Mouse (Mus musculus) right cerebral cortex, postnatal 4 days (tissue): ENCODE data around the gene Ror2.
A peak's percentile ranks its signal among the peaks of the same experiment; 100 is the strongest.

Experiments
- DNase-seq: peaks from one replicate; pipeline ENCODE4 v3.0.0-alpha.2; 2022

Gene Ror2

GRCm38 (mm10) chr13:53188935-53189334 is 97.0 kb downstream of the Ror2 start:
- DNase-seq, result no peak

DNA sequence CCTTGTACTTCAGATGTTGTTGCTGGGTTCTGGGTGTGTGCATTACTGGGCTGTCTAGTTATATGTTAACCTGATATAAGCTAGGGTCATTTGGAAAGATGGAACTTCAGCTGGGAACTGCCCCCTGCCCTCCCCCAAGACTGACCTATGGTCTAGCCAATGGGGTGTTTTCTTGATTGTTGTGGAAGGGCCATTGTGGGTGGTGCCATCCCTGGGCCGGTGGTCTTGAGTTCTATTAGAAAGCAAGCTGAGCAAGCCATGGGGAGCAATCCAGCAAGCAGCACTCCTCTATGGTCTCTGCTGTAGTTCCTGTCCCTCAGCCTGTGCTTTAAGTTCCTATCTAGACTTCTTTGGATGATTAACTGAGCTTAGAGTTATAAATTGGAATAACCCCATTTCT is 101.1 kb downstream of the Ror2 start:
- no peak for DNase-seq

DNA sequence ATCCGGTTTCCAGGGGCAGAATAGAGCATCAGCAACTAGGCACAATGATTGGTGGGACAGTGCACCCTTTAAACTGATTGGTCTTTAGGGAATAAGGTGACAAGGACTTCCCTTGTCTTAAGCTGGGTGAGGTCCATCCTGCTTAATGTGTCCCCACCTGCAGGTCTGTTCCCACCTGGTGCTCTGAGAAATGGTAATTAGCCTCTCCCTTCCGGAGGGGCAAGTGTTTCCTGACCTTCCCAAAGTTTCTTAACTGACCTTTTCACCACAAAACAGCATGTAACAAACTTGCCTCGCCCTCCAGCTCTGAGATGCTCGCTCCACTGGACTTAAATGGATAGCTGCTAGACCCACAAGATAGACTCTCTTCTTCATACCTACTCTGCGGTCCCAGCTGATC is 101.8 kb downstream of the Ror2 start:
- DNase-seq, result no peak

DNA sequence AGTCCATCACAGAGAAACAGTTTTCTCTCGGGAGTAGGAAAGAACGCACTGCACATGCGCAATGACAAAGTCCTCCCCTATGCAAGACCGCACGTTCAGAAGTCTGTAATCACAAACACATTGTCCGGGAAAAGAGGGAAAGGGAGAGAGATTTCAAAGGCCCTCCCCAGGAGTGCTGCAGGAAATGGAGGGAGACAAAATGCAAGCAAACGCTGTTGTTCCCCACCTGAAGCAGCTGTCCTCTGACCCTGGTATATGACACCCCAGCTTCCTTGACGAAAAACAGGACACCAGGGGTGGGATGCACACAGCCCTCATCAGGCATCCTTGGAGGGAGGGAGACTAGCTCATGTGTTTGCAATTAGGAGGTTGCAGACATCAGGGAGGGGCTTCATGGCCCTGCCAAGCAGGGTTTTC is 102.8 kb downstream of the Ror2 start:
- DNase-seq, result no peak

DNA sequence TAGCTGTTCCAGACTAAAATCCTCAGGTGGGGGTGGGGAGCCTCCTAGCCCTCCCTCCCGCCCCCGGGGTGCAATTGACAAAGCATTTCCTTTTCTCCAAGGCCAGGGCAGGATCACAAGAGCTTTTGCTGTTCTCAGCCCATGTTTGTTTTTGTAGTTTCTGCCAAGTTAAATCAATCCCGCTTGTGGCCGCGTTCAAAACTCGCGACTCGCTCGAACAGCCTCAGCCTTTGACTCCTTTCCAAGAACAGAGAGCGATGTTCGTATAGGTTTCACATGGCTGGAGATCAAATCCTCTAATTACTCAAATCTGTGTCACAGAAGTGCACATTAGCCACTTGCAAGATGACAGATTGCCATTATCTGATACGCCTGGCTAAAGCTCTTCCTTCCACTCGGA is 107.3 kb downstream of the Ror2 start:
- DNase-seq, result no peak

- DNase-seq, result no peak
Observed at GRCm38 (mm10) chr13:53178171-53178570, 107.8 kb downstream of the Ror2 start.

- no peak for DNase-seq
Observed at GRCm38 (mm10) chr13:53177424-53177718, 108.6 kb downstream of the Ror2 start.

DNA sequence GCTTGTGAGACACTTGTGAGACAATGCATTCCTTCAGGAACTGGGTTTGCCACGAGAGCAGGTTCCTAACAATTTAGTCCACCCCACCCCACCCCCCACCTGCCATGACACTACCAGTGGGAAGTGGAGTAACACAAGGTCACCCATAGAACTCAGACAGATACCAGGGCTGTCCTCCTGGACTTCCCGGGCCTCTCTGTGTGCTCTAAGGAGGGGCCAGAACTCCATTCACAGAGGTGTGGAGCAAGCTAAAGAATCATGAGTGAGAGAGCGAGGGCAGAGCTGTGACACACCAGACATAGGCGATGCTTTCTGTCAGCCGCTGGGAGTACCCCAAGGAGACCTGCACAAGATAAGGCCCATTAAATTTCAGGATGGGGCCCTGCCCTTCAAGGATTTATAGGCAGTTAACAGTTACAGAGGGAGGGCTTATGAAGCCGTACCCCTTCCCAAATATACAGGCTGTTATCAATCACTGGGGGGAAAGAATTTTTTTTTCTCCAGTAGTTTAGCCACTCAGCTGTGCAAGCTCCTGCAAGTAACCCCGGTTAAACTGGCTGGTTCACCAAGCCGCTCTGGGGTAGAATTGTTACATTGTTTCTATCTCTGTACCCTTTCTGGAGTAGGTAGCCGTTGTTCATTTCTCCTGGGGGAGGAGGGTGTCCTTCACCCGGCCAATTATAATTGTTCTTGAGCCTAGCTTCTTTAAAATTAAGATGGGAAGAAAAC is 109.1 kb downstream of the Ror2 start:
- DNase-seq, result no peak

DNA sequence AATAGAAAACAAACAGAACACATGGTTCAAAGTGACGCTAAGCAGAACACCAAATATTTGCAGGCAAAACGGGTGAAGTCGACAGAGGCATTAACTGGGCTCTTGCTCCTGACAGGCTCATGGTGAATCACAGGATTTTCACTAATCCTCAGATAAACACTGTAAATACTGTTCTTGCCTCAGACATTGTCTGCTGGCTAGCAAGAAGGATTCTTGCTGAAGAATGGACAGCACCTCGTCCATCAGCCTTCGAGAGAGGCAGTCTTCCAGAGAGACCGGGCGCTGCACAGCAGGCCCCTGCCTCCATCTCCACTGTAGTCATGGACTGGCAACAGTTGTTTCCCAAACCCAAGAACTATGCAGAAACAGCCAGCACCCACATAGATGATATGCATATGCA is 110.9 kb downstream of the Ror2 start:
- no peak for DNase-seq

DNA sequence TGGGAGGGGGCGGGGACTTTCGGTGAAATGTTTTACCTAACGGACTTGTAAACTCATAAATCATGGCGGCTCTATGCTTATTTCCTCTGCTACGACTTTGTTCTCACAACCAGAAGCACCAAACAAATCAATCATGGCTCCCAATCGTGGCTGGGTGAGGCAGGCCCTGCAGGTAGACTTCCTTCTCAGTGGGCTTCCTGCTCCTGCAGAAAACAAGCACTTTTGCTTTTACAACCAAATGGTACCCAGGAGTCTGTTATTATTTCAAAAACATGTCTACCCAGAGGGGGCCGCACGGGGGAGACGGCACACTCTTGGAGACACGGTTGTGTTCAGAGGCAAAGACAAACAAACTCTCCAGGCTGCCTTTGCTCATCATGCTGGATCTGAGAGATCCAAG is 122.3 kb downstream of the Ror2 start:
- DNase-seq, result no peak

DNA sequence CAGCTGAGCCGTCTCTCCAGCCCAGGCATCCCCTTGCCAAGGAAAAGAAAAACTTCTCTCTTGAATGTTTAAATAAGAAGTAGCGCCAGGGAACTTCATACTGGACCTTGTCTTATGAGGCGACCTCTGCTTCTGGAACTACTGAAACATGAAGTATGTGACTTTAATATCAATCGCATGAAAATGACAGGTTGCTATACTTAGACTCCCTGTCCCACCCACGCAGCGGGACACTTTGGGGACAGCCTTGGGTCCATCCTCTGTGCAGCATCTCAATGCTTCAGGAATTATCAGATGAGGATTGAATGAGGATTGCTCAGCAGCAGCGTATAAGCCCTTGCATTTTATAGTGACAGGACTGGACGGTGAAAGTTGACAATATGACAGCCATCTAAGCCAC is 122.9 kb downstream of the Ror2 start:
- no peak for DNase-seq

GRCm38 (mm10) chr13:53159501-53159900 is 126.4 kb downstream of the Ror2 start:
- DNase-seq, result no peak

DNA sequence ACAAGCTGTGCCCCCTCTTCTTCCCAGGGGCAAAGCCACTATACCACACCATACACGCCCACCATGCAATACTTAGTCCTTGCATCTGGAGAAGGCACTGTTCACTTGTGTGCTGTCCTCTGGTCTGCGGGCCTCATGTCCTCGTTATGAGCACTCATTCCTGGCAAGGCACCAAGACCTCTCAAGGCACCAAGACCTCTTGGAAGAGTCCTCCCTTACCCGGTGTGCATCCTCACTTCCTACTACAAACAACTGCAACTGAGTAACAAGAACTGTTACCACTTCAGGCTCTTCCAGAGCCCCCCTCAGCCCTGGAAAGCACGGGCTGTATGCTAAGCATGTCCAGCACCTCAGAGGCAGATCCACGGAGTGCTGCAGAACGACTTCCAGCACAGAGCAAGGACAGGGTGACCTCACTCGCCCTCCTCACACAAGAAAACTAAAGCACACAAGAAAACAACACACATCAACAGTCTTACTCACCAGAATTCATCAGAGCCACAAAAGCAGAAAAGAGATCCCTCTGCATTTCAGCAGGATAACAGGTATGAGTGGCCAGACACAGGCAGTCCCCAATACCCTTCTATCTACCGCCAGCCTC is 127.4 kb downstream of the Ror2 start:
- DNase-seq, result no peak

DNA sequence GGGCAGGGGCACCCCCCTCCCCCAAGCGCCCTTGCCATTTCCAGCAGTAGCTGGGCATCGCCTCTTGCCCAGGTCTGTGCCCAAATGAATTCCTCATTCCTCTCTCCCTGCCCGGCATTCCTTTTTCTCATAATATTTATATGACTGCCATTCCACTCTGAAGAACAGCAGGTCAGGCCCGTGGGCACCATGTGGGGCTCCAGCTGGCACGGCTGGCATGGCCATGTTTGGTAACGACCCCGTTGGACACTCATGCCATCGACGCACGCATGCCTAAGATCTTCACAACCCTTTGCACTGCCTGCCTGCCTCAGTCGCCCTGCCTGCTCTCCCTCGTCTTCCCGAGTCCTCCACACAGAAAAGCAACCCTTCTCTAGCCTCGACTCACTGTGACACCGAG is 129.0 kb downstream of the Ror2 start:
- DNase-seq, result no peak

DNA sequence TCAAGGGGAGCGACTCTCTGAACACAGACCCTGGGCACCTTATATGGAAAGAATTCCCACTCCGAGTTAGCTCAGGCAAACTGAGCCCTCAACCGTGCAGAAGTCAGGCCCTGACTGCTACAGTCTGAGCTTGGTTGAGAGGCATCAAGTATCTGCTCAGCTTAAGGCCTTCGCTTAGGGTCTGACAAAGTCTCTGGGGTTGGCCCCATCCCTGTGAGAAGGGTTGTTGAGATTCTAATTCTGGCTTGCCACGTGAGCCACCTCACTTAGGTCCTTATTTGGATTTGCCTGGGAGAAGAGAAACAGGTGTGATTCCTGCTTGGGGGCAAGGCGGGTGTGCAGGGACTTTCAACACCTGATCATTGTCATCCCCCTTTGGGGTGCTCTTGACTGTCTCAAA is 129.6 kb downstream of the Ror2 start:
- no peak for DNase-seq

DNA sequence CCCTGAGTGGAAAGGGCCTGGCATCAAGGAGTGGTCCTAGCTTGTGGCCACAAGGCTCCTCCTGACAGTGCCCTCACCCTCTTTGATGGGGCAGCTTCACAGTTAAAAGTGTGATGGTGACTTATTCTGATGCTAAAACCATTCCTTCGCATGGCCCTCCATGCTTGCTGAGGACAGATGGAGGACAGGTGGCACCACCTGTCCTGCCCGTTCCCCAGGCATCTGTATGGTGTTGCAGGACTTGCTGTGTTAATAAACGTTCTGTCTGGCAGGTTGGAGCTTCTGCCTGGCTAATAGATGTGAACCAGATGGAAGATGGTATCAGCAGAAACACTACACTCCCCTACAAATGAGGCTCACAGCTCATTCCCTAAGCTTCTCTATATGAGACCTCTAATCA is 140.4 kb downstream of the Ror2 start:
- no peak for DNase-seq

GRCm38 (mm10) chr13:53143076-53143475 is 142.8 kb downstream of the Ror2 start:
- no peak for DNase-seq

DNA sequence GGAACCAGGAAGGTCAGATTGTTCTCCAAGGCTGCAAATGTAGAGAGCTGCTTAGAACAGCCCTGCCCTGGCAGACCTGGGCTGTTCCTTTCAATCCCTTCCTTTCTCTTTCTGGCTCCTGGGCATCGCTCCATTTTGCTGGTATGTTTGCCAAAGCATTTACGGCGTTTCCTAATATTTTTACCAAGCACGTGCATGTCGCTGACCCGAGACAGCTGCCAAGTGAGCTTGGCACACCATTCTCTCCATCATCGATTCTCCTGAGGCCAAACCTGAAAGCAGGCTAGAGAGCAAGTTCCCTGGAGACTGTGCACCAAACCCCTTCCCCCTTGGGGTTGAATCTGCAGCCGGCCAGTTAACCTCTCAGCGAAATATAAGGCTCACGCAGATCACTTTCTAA is 143.7 kb downstream of the Ror2 start:
- no peak for DNase-seq

DNA sequence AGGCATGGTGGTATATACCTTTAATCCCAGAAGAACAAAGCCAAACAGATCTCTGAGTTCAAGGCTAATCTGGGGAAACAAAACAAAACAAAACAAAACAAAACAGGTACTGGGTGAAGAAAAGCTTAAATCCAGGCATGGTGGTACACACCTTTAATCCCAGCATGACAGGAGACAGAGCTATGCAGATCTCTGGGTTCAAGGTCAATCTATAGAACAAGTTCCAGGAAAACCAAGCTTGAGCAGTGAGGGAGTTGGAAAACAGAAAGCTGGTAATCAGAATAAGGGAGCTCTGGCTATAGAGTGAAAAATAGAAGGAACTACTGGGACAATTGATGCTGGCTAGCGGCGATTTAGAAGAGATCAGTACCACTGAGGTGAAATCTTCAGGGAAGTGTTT is 145.6 kb downstream of the Ror2 start:
- no peak for DNase-seq

- no peak for DNase-seq
Observed at GRCm38 (mm10) chr13:53130567-53130966, 155.4 kb downstream of the Ror2 start.

DNA sequence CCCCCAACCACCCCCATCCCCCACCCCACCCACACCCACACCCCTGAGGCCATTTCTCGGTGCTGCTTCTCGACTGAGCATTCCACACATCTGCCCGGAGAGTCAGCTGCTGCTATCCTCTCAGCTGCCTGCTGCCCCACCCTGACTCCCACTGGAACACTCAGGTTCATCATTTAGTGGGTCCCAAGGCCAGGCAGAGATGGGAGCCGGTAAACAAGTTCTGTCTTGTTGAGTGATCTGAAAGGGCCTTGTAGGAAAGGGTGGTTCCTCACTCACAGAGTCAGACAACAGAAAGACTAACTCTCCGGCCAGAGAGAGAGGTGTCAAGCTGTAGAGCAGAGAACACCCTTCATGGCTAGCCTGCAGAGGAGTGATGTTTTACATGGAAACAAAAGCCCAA is 155.9 kb downstream of the Ror2 start:
- no peak for DNase-seq

- no peak for DNase-seq
Observed at GRCm38 (mm10) chr13:53125627-53126026, 160.3 kb downstream of the Ror2 start.

DNA sequence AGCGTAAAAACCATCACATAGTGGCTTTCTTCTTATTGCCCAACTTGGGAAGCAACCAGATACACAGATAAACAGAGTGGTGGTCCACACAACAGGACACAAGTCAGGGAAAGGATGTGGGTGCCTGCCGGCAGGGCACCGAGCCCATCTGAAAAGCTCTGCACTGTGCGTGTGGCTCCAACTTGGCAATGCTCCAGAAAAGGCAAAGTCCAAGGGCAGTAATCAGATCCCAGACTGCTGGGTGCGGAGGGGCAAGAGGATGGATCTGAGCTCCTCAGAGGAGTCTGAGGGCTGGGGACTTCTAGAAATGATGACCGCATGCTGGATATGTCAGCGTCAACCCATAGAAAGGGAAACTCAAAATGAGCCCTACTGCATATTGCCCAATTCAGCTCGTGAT is 163.8 kb downstream of the Ror2 start:
- DNase-seq, result no peak

- DNase-seq, result peak; percentile 65
Observed at GRCm38 (mm10) chr13:53120906-53121305, 165.0 kb downstream of the Ror2 start.
